Mouse (Mus musculus): ENCODE measurements around the gene Sox6.

Sox6 gene

GRCm38 (mm10) chr7:115891482-115891881 is 147.1 kb downstream of the Sox6 start:
- Histone ChIP-seq H3K36me3 (ENCODE audit: control insufficient read depth, insufficient read depth, low read length, poor library complexity, severe bottlenecking) (no peaks in the 10 kb centered on the region), H3K27me3 (ENCODE audit: control insufficient read depth, insufficient read depth, low read length, poor library complexity, severe bottlenecking) (no peaks in the 10 kb centered on the region)
- no peak for DNase-seq (ENCODE audit: low read depth, low spot score)

GRCm38 (mm10) chr7:115889926-115890325 is 148.7 kb downstream of the Sox6 start:
- H3K27me3 ChIP-seq (ENCODE audit: control insufficient read depth, insufficient read depth, low read length, poor library complexity, severe bottlenecking) = no peaks in the 10 kb centered on the region
- DNase-seq (ENCODE audit: low read depth, low spot score) = no peak
- no peaks in the 10 kb centered on the region for H3K36me3 ChIP-seq (ENCODE audit: control insufficient read depth, insufficient read depth, low read length, poor library complexity, severe bottlenecking)

- DNase-seq (ENCODE audit: low read depth, low spot score) = no peak
- Histone ChIP-seq H3K27me3 (ENCODE audit: control insufficient read depth, insufficient read depth, low read length, poor library complexity, severe bottlenecking) (no peaks in the 10 kb centered on the region), H3K36me3 (ENCODE audit: control insufficient read depth, insufficient read depth, low read length, poor library complexity, severe bottlenecking) (no peaks in the 10 kb centered on the region)
Observed at GRCm38 (mm10) chr7:115888561-115888960, 150.0 kb downstream of the Sox6 start.

- Histone ChIP-seq H3K27me3 (ENCODE audit: control insufficient read depth, insufficient read depth, low read length, poor library complexity, severe bottlenecking) (no peaks in the 10 kb centered on the region), H3K36me3 (ENCODE audit: control insufficient read depth, insufficient read depth, low read length, poor library complexity, severe bottlenecking) (no peaks in the 10 kb centered on the region)
- DNase-seq (ENCODE audit: low read depth, low spot score) = no peak
Observed at GRCm38 (mm10) chr7:115888120-115888519, 150.5 kb downstream of the Sox6 start.

- H3K36me3 ChIP-seq (ENCODE audit: control insufficient read depth, insufficient read depth, low read length, poor library complexity, severe bottlenecking) = no peaks in the 10 kb centered on the region
- no peak for DNase-seq (ENCODE audit: low read depth, low spot score)
- no peaks in the 10 kb centered on the region for H3K27me3 ChIP-seq (ENCODE audit: control insufficient read depth, insufficient read depth, low read length, poor library complexity, severe bottlenecking)
Observed at GRCm38 (mm10) chr7:115872903-115873302, 165.7 kb downstream of the Sox6 start.

GRCm38 (mm10) chr7:115868504-115868903 is 170.1 kb downstream of the Sox6 start:
- no peaks in the 10 kb centered on the region for H3K27me3 ChIP-seq (ENCODE audit: control insufficient read depth, insufficient read depth, low read length, poor library complexity, severe bottlenecking)
- DNase-seq (ENCODE audit: low read depth, low spot score) = no peak
- H3K36me3 ChIP-seq (ENCODE audit: control insufficient read depth, insufficient read depth, low read length, poor library complexity, severe bottlenecking) = no peaks in the 10 kb centered on the region

- no peak for DNase-seq (ENCODE audit: low read depth, low spot score)
- H3K27me3 ChIP-seq (ENCODE audit: control insufficient read depth, insufficient read depth, low read length, poor library complexity, severe bottlenecking) = no peaks in the 10 kb centered on the region
- H3K36me3 ChIP-seq (ENCODE audit: control insufficient read depth, insufficient read depth, low read length, poor library complexity, severe bottlenecking) = no peaks in the 10 kb centered on the region
Observed at GRCm38 (mm10) chr7:115867518-115868270, 170.9 kb downstream of the Sox6 start.

GRCm38 (mm10) chr7:115866698-115867500 is 171.7 kb downstream of the Sox6 start:
- DNase-seq (ENCODE audit: low read depth, low spot score) = no peak
- Histone ChIP-seq H3K36me3 (ENCODE audit: control insufficient read depth, insufficient read depth, low read length, poor library complexity, severe bottlenecking) (no peaks in the 10 kb centered on the region), H3K27me3 (ENCODE audit: control insufficient read depth, insufficient read depth, low read length, poor library complexity, severe bottlenecking) (no peaks in the 10 kb centered on the region)

- DNase-seq (ENCODE audit: low read depth, low spot score) = no peak
- no peaks in the 10 kb centered on the region for H3K27me3 ChIP-seq (ENCODE audit: control insufficient read depth, insufficient read depth, low read length, poor library complexity, severe bottlenecking)
- no peaks in the 10 kb centered on the region for H3K36me3 ChIP-seq (ENCODE audit: control insufficient read depth, insufficient read depth, low read length, poor library complexity, severe bottlenecking)
Observed at GRCm38 (mm10) chr7:115865979-115866697, 172.5 kb downstream of the Sox6 start.

GRCm38 (mm10) chr7:115865231-115865630 is 173.4 kb downstream of the Sox6 start:
- Histone ChIP-seq H3K36me3 (ENCODE audit: control insufficient read depth, insufficient read depth, low read length, poor library complexity, severe bottlenecking) (no peaks in the 10 kb centered on the region), H3K27me3 (ENCODE audit: control insufficient read depth, insufficient read depth, low read length, poor library complexity, severe bottlenecking) (no peaks in the 10 kb centered on the region)
- no peak for DNase-seq (ENCODE audit: low read depth, low spot score)

GRCm38 (mm10) chr7:115864411-115864810 is 174.2 kb downstream of the Sox6 start:
- no peaks in the 10 kb centered on the region for H3K27me3 ChIP-seq (ENCODE audit: control insufficient read depth, insufficient read depth, low read length, poor library complexity, severe bottlenecking)
- no peaks in the 10 kb centered on the region for H3K36me3 ChIP-seq (ENCODE audit: control insufficient read depth, insufficient read depth, low read length, poor library complexity, severe bottlenecking)
- no peak for DNase-seq (ENCODE audit: low read depth, low spot score)

GRCm38 (mm10) chr7:115859691-115860401 is 178.8 kb downstream of the Sox6 start:
- no peak for DNase-seq (ENCODE audit: low read depth, low spot score)
- Histone ChIP-seq H3K27me3 (ENCODE audit: control insufficient read depth, insufficient read depth, low read length, poor library complexity, severe bottlenecking) (no peaks in the 10 kb centered on the region), H3K36me3 (ENCODE audit: control insufficient read depth, insufficient read depth, low read length, poor library complexity, severe bottlenecking) (no peaks in the 10 kb centered on the region)

- H3K27me3 ChIP-seq (ENCODE audit: control insufficient read depth, insufficient read depth, low read length, poor library complexity, severe bottlenecking) = no peaks in the 10 kb centered on the region
- no peaks in the 10 kb centered on the region for H3K36me3 ChIP-seq (ENCODE audit: control insufficient read depth, insufficient read depth, low read length, poor library complexity, severe bottlenecking)
- DNase-seq (ENCODE audit: low read depth, low spot score) = no peak
Observed at GRCm38 (mm10) chr7:115851131-115851530, 187.5 kb downstream of the Sox6 start.

- H3K36me3 ChIP-seq (ENCODE audit: control insufficient read depth, insufficient read depth, low read length, poor library complexity, severe bottlenecking) = no peaks in the 10 kb centered on the region
- no peak for DNase-seq (ENCODE audit: low read depth, low spot score)
- no peaks in the 10 kb centered on the region for H3K27me3 ChIP-seq (ENCODE audit: control insufficient read depth, insufficient read depth, low read length, poor library complexity, severe bottlenecking)
Observed at GRCm38 (mm10) chr7:115845791-115846366, 192.7 kb downstream of the Sox6 start.
